Comparison of ENCODE assay signal across 8 mouse cellular contexts in genomic region chr13:3670039-3670438, GRCm38 (mm10). TPM values are rescaled to one million over a fixed set of nuclear protein-coding genes. Genes with fewer than 3 reads are reported as not detected.
DNase-seq lines count a peak whose midpoint lies in the region; ATAC-seq lines count a peak whose summit lies in the region.

No protein-coding gene starts in this region.

- no peaks in the 10 kb centered on the region for H3K4me1 ChIP-seq in midbrain, embryonic 14.5 days (ENCODE audit: control insufficient read depth, insufficient read depth, low read length)

- no peak for ATAC-seq in midbrain, embryonic 14.5 days (ENCODE audit: low FRiP score, low TSS enrichment)

- 96% methylated on average over 1 of the region's 1 CpGs for WGBS in midbrain, embryonic 14.5 days

- H3K9me3 ChIP-seq in midbrain, embryonic 14.5 days (ENCODE audit: control insufficient read depth, low read length): no peaks in the 10 kb centered on the region

- H3K9ac ChIP-seq in midbrain, embryonic 14.5 days (replicated peaks; ENCODE audit: low read length): no peak overlapping the region

- H3K4me3 ChIP-seq in midbrain, embryonic 14.5 days (replicated peaks; ENCODE audit: low read depth, low read length): no peak overlapping the region

- DNase-seq in NIH3T3 (ENCODE audit: low read depth) (peak; percentile 94), liver (peak; percentile 41)
- peak; percentile 25 to 60 for DNase-seq in adrenal gland, postnatal 36 days
- DNase-seq in heart, postnatal 14 days: peak; percentile 19 to 30
- DNase-seq in frontal cortex, postnatal 36 days (ENCODE audit: low spot score in 2 of 2): no peak
- DNase-seq in midbrain, embryonic 14.5 days: no peak
- no peak for DNase-seq in frontal cortex, postnatal 14 days (ENCODE audit: low spot score in 2 of 2)
- DNase-seq in left cerebral cortex, adult 11 months (ENCODE audit: low spot score): no peak

- H3K4me2 ChIP-seq in midbrain, embryonic 14.5 days (ENCODE audit: low read length): no peak overlapping the region

- no peak overlapping the region for H3K27ac ChIP-seq in midbrain, embryonic 14.5 days (replicated peaks; ENCODE audit: low read depth, low read length)

- H3K36me3 ChIP-seq in midbrain, embryonic 14.5 days (ENCODE audit: control insufficient read depth, insufficient read depth, low read length): no peaks in the 10 kb centered on the region

- H3K27me3 ChIP-seq in midbrain, embryonic 14.5 days (ENCODE audit: control insufficient read depth, insufficient read depth, low read length): no peaks in the 10 kb centered on the region

- intact Hi-C loops in heart, postnatal 14 days (cut with DNase I): no loop called here

RNA-seq across cellular contexts. Expression of gene Asb13, which starts 36.2 kb away (rescaled TPM):
- total RNA-seq in adrenal gland, postnatal 36 days (2021): 10 to 100 TPM; 12.1 to 15.5 TPM
- total RNA-seq in heart, postnatal 14 days (2021): 1 to 10 TPM; 8.9 to 9.0 TPM
- 11.9 and 12.2 TPM in 2 replicates for polyA plus RNA-seq in midbrain, embryonic 14.5 days (2014; fragmentation: Nextera tagmentation; extraction: Ambion mirVana)

RNA-seq across cellular contexts. Expression of gene Fam208b, which starts 59.1 kb away (rescaled TPM):
- total RNA-seq in adrenal gland, postnatal 36 days (2021): 10 to 100 TPM; 23.0 to 25.0 TPM
- total RNA-seq in heart, postnatal 14 days (2021): 10 to 100 TPM; 13.7 to 14.9 TPM
- polyA plus RNA-seq in midbrain, embryonic 14.5 days (2014; fragmentation: Nextera tagmentation; extraction: Ambion mirVana): 25.2 and 26.0 TPM in 2 replicates

Comparison
In these comparisons a context has a peak if more than half of its experiments do, and no peak if none do; other contexts are left out.
1. DNase-seq: peak in NIH3T3 (single experiment), adrenal gland, postnatal 36 days (2 of 2), heart, postnatal 14 days (2 of 2) and liver (single experiment); none in frontal cortex, postnatal 36 days (0 of 2), midbrain, embryonic 14.5 days (single experiment), frontal cortex, postnatal 14 days (0 of 2) and left cerebral cortex, adult 11 months (single experiment).